Mouse (Mus musculus) central nervous system, embryonic 18 days (tissue): Measurements from ENCODE around the gene Ptger2. TPM values are rescaled to one million over a fixed set of nuclear protein-coding genes. Genes with fewer than 3 reads are reported as not detected.

Experiments used
- polyA plus RNA-seq: library from polyadenylated mRNA; depleted of rRNA; stranded (reverse); fragments of >200 nt; gene quantifications from 2 replicates; pipeline ENCODE4 v1.2.3, GENCODE M21; 2012; rRNA removed

Ptger2 gene
- polyA plus RNA-seq, result 0.73 and 0.94 TPM in 2 replicates

GRCm38 (mm10) chr14:44987674-44988355 is at the start of gene Ptger2:
TSS of gene Ptger2 (plus strand) at chr14:44988195.

Other genes starting within 250 kb of the Ptger2 start
- gene Gm8267, start 237.9 kb upstream of the Ptger2 start, polyA plus RNA-seq, result not detected in 2 replicates
- gene Ptgdr, start 128.8 kb upstream of the Ptger2 start, polyA plus RNA-seq, result 0.83 and 1.0 TPM in 2 replicates
- 24.9 and 25.5 TPM in 2 replicates for gene Gpr137c, start 231.5 kb downstream of the Ptger2 start, polyA plus RNA-seq
- 29.1 and 29.7 TPM in 2 replicates for gene Txndc16, start 232.1 kb downstream of the Ptger2 start, polyA plus RNA-seq